Mouse (Mus musculus): ENCODE data around the gene Hs6st3. TPM values are rescaled to one million over a fixed set of nuclear protein-coding genes. Genes with fewer than 3 reads are reported as not detected.

Hs6st3 gene
- polyA plus RNA-seq, 2 experiments = 0.02 TPM; not detected in 1

DNA sequence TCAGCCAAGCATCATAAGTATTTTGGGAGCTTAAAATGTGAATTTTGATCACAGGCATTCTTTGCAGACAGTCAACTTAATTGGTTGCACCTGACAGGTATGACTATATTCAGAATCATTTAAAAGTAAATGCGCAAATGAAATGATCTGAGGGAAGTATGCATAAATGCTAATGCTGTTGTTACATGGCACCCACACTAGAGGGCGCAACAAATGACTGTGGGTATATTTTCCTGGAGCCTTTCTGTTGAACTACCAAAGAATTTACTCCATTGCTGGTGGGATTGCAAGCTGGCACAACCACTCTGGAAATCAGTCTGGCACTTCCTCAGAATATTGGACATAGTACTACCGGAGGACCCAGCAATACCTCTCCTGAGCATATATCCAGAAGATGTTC lies 145.8 kb downstream of the Hs6st3 start:
- TF ChIP-seq EP300 (IDR thresholded peaks at IDR 0.05; ENCODE audit: low read depth) (no peak), CTCF (IDR thresholded peaks at IDR 0.05; ENCODE audit: low read depth) (peak; percentile 33; the same call in 1 of the 2 replicates)
- no peak overlapping the region for H3K4me3 ChIP-seq (ENCODE audit: insufficient read depth in 1 of 2, low read depth in 2 of 2, low read length in 2 of 2)
- no peaks in the 10 kb centered on the region for H3K9me3 ChIP-seq (ENCODE audit: control insufficient read depth, low read length)
- no peaks in the 10 kb centered on the region for H3K36me3 ChIP-seq (replicated peaks; ENCODE audit: control insufficient read depth, insufficient read depth, low read depth)
- no peak overlapping the region for H3K27ac ChIP-seq
- no peaks in the 10 kb centered on the region for H3K27me3 ChIP-seq (ENCODE audit: control insufficient read depth, insufficient read depth, low read length)
- no peak overlapping the region for H3K9ac ChIP-seq (replicated peaks)
- H3K4me2 ChIP-seq (ENCODE audit: low read depth) = no peak overlapping the region
- ATAC-seq (ENCODE audit: insufficient read depth) (no peak), DNase-seq (ENCODE audit: low read depth in 3 of 3, low spot score in 3 of 3) (no peak)
- WGBS (ENCODE audit: insufficient replicate concordance) = 69% methylated on average over 3 of the region's 3 CpGs
- no peaks in the 10 kb centered on the region for H3K4me1 ChIP-seq (replicated peaks; ENCODE audit: control insufficient read depth in 2 of 2, insufficient read depth in 2 of 2, low read length in 1 of 2)

DNA sequence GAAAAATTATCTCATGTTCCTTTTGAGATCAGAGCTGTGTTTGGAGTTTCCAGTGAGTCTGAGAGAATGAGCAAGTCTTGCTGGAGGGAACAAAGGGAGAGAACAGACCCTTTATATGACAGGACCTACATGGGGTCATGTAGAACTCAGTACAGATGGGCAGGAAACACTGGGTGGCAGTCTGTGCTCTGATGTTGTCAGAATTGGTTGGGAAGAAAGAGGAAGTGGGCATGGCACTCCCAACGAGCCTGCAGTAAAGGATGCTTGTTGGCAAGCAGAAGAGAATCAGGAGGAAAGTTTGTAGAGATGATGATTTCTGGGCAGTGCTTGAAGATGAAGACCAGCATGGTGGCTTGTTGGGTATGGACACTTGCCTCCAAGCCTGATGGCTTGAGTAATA lies 151.5 kb downstream of the Hs6st3 start:
- ATAC-seq (ENCODE audit: insufficient read depth) = no peak
- Histone ChIP-seq H3K36me3 (replicated peaks; ENCODE audit: control insufficient read depth, insufficient read depth, low read depth) (no peaks in the 10 kb centered on the region), H3K9ac (replicated peaks) (no peak overlapping the region), H3K27me3 (ENCODE audit: control insufficient read depth, insufficient read depth, low read length) (no peaks in the 10 kb centered on the region), H3K9me3 (ENCODE audit: control insufficient read depth, low read length) (no peaks in the 10 kb centered on the region), H3K4me2 (ENCODE audit: low read depth) (no peak overlapping the region), H3K27ac (no peak overlapping the region), H3K4me3 (ENCODE audit: insufficient read depth in 1 of 2, low read depth in 2 of 2, low read length in 2 of 2) (no peak overlapping the region), H3K4me1 (replicated peaks; ENCODE audit: control insufficient read depth in 2 of 2, insufficient read depth in 2 of 2, low read length in 1 of 2) (no peaks in the 10 kb centered on the region)
- 0% methylated on average over 1 of the region's 1 CpGs for WGBS (ENCODE audit: insufficient replicate concordance)
- no peak for DNase-seq (ENCODE audit: low read depth in 3 of 3, low spot score in 3 of 3)
- no peak for TF ChIP-seq CTCF (IDR thresholded peaks at IDR 0.05; ENCODE audit: low read depth)

DNA sequence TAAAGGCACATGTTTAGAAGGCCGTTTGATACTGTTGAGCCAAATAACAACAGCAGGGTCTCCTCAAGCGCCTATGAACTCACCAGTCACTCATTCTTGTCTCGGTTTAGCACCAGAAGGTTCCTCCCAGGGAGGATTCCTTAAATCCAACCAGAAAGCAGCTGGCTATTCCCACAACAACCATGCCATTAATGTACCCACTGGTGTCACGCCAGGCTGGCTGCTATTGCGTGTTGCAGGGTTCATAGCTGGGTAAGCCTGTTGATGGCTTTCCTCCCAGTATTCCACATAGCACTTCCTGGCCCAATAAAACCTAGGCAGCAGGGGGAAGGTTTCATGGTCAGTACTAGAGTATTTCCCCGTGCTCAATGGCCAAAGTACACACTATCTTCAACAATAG lies 155.9 kb downstream of the Hs6st3 start:
- ATAC-seq (ENCODE audit: insufficient read depth) = no peak

DNA sequence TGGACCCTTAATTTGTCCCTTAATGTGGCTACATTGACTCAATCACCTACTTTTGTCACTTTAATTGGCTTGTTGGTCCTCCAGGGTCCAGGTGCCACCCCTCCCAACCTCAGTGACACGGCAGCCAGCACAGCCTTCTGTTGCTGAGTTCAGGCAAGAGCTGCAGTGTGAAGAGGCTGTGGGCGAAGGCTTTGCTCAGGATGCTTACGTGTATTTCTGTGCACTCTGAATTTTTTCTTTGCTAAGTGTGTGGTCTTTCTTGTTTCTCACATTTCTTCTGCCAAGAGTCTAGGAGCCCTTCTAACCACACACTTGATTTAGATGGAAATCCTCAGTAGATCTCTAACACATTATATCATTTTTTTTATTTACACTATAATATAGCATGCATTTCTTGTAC lies 168.3 kb downstream of the Hs6st3 start:
- Histone ChIP-seq H3K27me3 (ENCODE audit: control insufficient read depth, insufficient read depth, low read length) (no peaks in the 10 kb centered on the region), H3K4me1 (replicated peaks; ENCODE audit: control insufficient read depth in 2 of 2, insufficient read depth in 2 of 2, low read length in 1 of 2) (no peaks in the 10 kb centered on the region), H3K9me3 (ENCODE audit: control insufficient read depth, low read length) (no peaks in the 10 kb centered on the region), H3K9ac (replicated peaks) (no peak overlapping the region), H3K36me3 (replicated peaks; ENCODE audit: control insufficient read depth, insufficient read depth, low read depth) (no peaks in the 10 kb centered on the region), H3K4me3 (ENCODE audit: insufficient read depth in 1 of 2, low read depth in 2 of 2, low read length in 2 of 2) (no peak overlapping the region), H3K27ac (no peak overlapping the region), H3K4me2 (ENCODE audit: low read depth) (no peak overlapping the region)
- TF ChIP-seq EP300 (IDR thresholded peaks at IDR 0.05; ENCODE audit: low read depth) (no peak), CTCF (IDR thresholded peaks at IDR 0.05; ENCODE audit: low read depth) (no peak)
- DNase-seq (ENCODE audit: low read depth in 3 of 3, low spot score in 3 of 3) = no peak
- WGBS (ENCODE audit: insufficient replicate concordance) = 27% methylated on average over 3 of the region's 3 CpGs
- ATAC-seq (ENCODE audit: insufficient read depth) = no peak

More for the DNA sequence above, 155.9 kb downstream of the Hs6st3 start:
- H3K4me1 ChIP-seq (replicated peaks; ENCODE audit: control insufficient read depth in 2 of 2, insufficient read depth in 2 of 2, low read length in 1 of 2) = no peaks in the 10 kb centered on the region
- TF ChIP-seq CTCF (IDR thresholded peaks at IDR 0.05; ENCODE audit: low read depth) (no peak), EP300 (IDR thresholded peaks at IDR 0.05; ENCODE audit: low read depth) (no peak)
- no peak overlapping the region for H3K27ac ChIP-seq
- 52% methylated on average over 6 of the region's 6 CpGs for WGBS (ENCODE audit: insufficient replicate concordance)
- DNase-seq (ENCODE audit: low read depth in 3 of 3, low spot score in 3 of 3) = no peak
- H3K4me3 ChIP-seq (ENCODE audit: insufficient read depth in 1 of 2, low read depth in 2 of 2, low read length in 2 of 2) = no peak overlapping the region
- no peaks in the 10 kb centered on the region for H3K36me3 ChIP-seq (replicated peaks; ENCODE audit: control insufficient read depth, insufficient read depth, low read depth)
- H3K27me3 ChIP-seq (ENCODE audit: control insufficient read depth, insufficient read depth, low read length) = no peaks in the 10 kb centered on the region
- H3K9me3 ChIP-seq (ENCODE audit: control insufficient read depth, low read length) = no peaks in the 10 kb centered on the region
- no peak overlapping the region for H3K9ac ChIP-seq (replicated peaks)
- H3K4me2 ChIP-seq (ENCODE audit: low read depth) = no peak overlapping the region

DNA sequence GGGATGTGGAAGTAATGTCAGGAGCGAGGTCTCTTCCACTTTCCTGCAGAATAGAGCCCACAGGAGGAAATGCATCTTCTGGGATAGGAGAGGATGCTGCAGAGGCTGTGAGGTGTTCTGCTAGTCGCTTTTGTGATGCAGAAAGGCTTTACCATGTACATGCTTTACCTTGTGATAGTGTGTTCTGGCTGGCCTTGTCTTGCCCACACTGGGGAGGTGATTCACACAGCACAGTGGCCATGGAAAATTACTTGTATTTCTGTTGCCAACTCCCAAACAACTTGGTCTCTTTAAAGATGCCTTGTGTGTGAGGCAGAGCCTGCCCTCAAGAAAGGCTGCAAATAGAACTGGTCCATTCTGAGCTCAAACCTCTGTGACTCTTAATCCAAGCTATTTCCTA lies 180.2 kb downstream of the Hs6st3 start:
- no peak overlapping the region for H3K9ac ChIP-seq (replicated peaks)
- no peak overlapping the region for H3K4me3 ChIP-seq (ENCODE audit: insufficient read depth in 1 of 2, low read depth in 2 of 2, low read length in 2 of 2)
- no peaks in the 10 kb centered on the region for H3K9me3 ChIP-seq (ENCODE audit: control insufficient read depth, low read length)
- H3K27me3 ChIP-seq (ENCODE audit: control insufficient read depth, insufficient read depth, low read length) = no peaks in the 10 kb centered on the region
- no peak overlapping the region for H3K27ac ChIP-seq
- no peak for ATAC-seq (ENCODE audit: insufficient read depth)
- H3K4me2 ChIP-seq (ENCODE audit: low read depth) = no peak overlapping the region
- no peaks in the 10 kb centered on the region for H3K4me1 ChIP-seq (replicated peaks; ENCODE audit: control insufficient read depth in 2 of 2, insufficient read depth in 2 of 2, low read length in 1 of 2)
- TF ChIP-seq CTCF (IDR thresholded peaks at IDR 0.05; ENCODE audit: low read depth) (no peak), EP300 (IDR thresholded peaks at IDR 0.05; ENCODE audit: low read depth) (no peak)
- no peak for DNase-seq (ENCODE audit: low read depth in 3 of 3, low spot score in 3 of 3)
- WGBS (ENCODE audit: insufficient replicate concordance) = 55% methylated on average over 2 of the region's 2 CpGs
- no peaks in the 10 kb centered on the region for H3K36me3 ChIP-seq (replicated peaks; ENCODE audit: control insufficient read depth, insufficient read depth, low read depth)

Data from liver, embryonic 14.5 days (tissue).